Mouse (Mus musculus): ENCODE results near the gene 1700024P04Rik. TPM values are rescaled to one million over a fixed set of nuclear protein-coding genes. Genes with fewer than 3 reads are reported as not detected.

1700024P04Rik gene
- polyA plus RNA-seq, 1 experiment = not detected

DNA sequence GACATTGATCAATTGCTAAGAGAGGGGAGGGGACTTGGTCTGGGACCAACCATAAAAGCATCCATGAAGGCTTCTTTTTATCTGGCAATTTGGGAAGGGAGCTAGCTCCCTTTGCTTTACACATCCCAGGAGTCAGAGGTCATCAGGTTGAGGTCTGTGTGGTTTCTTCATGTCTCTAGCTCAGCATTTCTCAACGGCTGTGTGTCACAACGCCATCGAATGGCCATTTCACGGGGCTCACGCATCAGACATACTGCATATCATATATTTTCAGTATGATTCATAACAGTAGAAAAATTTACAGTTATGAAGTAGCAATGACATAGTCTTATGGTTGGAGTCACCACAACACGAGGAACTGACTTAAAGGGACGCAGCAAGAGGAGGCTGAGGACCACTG is 37.9 kb downstream of the 1700024P04Rik start:
- H3ac ChIP-seq (ENCODE audit: control insufficient read depth, insufficient read length, low read depth) = no peak overlapping the region
- no peaks in the 10 kb centered on the region for H3K27me3 ChIP-seq (ENCODE audit: control insufficient read depth, insufficient read depth, insufficient read length)
- H3K4me3 ChIP-seq (ENCODE audit: insufficient read depth, poor library complexity, severe bottlenecking) = no peak overlapping the region
- H3K79me2 ChIP-seq (ENCODE audit: control insufficient read depth, insufficient read depth) = no peaks in the 10 kb centered on the region
- TF ChIP-seq CEBPB (IDR thresholded peaks at IDR 0.05; ENCODE audit: low read depth) (no peak), CTCF (IDR thresholded peaks at IDR 0.05; ENCODE audit: control insufficient read depth, insufficient read depth, insufficient read length) (no peak), MYOG (IDR thresholded peaks at IDR 0.05; ENCODE audit: control insufficient read depth, extremely low read depth, insufficient read length) (no peak), USF1 (IDR thresholded peaks at IDR 0.05; ENCODE audit: low read depth) (no peak), MYOD1 (IDR thresholded peaks at IDR 0.05; ENCODE audit: control insufficient read depth, insufficient read length, low read depth) (no peak), MAX (IDR thresholded peaks at IDR 0.05) (no peak), FOSL1 (IDR thresholded peaks at IDR 0.05; ENCODE audit: insufficient read depth, low read length, poor library complexity, severe bottlenecking) (no peak)
- H3K36me3 ChIP-seq (ENCODE audit: control insufficient read depth, insufficient read depth) = no peaks in the 10 kb centered on the region
- no peaks in the 10 kb centered on the region for H3K79me3 ChIP-seq (ENCODE audit: low read depth)

DNA sequence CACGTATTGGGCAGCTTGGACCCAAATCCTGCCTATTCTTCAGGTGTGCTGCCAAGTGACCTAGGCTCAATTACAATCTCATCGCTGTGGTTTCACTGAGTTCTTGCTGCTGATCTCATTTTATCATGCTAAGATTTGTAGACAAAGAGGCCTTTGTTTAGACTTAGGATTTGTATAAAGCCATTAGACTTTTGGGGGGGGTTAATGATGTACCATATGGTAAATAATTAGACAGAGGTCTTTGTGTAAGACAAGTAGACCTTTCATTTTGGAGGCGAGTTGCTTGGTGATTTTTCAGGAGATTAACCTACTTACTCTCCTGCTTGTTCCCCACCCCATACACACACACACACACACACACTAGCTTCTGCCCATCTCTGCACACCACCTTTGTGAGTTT is 38.5 kb downstream of the 1700024P04Rik start:
- no peaks in the 10 kb centered on the region for H3K27me3 ChIP-seq (ENCODE audit: control insufficient read depth, insufficient read depth, insufficient read length)
- H3ac ChIP-seq (ENCODE audit: control insufficient read depth, insufficient read length, low read depth) = no peak overlapping the region
- TF ChIP-seq MAX (IDR thresholded peaks at IDR 0.05) = no peak
- no peak for TF ChIP-seq USF1 (IDR thresholded peaks at IDR 0.05; ENCODE audit: low read depth)
- no peak for TF ChIP-seq MYOD1 (IDR thresholded peaks at IDR 0.05; ENCODE audit: control insufficient read depth, insufficient read length, low read depth)
- TF ChIP-seq FOSL1 (IDR thresholded peaks at IDR 0.05; ENCODE audit: insufficient read depth, low read length, poor library complexity, severe bottlenecking) = no peak
- no peak for TF ChIP-seq MYOG (IDR thresholded peaks at IDR 0.05; ENCODE audit: control insufficient read depth, extremely low read depth, insufficient read length)
- TF ChIP-seq CEBPB (IDR thresholded peaks at IDR 0.05; ENCODE audit: low read depth) = no peak
- TF ChIP-seq CTCF (IDR thresholded peaks at IDR 0.05; ENCODE audit: control insufficient read depth, insufficient read depth, insufficient read length) = no peak
- H3K36me3 ChIP-seq (ENCODE audit: control insufficient read depth, insufficient read depth) = no peaks in the 10 kb centered on the region
- H3K79me2 ChIP-seq (ENCODE audit: control insufficient read depth, insufficient read depth) = no peaks in the 10 kb centered on the region
- no peak overlapping the region for H3K4me3 ChIP-seq (ENCODE audit: insufficient read depth, poor library complexity, severe bottlenecking)
- no peaks in the 10 kb centered on the region for H3K79me3 ChIP-seq (ENCODE audit: low read depth)

DNA sequence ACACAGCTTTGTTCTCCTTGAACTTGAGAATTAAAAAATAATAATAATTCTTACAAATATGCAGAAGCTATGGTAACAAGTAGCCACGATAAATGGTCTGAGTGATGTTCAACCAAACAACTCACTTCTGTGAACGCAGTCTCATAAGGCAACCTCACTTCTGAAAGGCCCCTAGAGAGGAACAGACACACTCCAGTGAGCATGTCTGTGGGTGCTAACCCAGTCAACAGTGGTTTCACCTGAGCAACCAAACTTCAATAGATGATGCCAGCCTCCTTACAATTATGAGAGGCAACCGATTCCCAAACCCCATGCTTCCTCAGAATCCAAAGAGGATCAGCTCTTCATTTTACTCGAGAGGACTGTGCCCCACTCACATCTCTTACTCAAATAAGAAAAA is 39.0 kb downstream of the 1700024P04Rik start:
- Histone ChIP-seq H3K4me3 (ENCODE audit: insufficient read depth, poor library complexity, severe bottlenecking) (no peak overlapping the region), H3ac (ENCODE audit: control insufficient read depth, insufficient read length, low read depth) (no peak overlapping the region), H3K36me3 (ENCODE audit: control insufficient read depth, insufficient read depth) (no peaks in the 10 kb centered on the region), H3K79me3 (ENCODE audit: low read depth) (no peaks in the 10 kb centered on the region), H3K79me2 (ENCODE audit: control insufficient read depth, insufficient read depth) (no peaks in the 10 kb centered on the region), H3K27me3 (ENCODE audit: control insufficient read depth, insufficient read depth, insufficient read length) (no peaks in the 10 kb centered on the region)
- no peak for TF ChIP-seq MYOG (IDR thresholded peaks at IDR 0.05; ENCODE audit: control insufficient read depth, extremely low read depth, insufficient read length)
- no peak for TF ChIP-seq MYOD1 (IDR thresholded peaks at IDR 0.05; ENCODE audit: control insufficient read depth, insufficient read length, low read depth)
- no peak for TF ChIP-seq MAX (IDR thresholded peaks at IDR 0.05)
- TF ChIP-seq CTCF (IDR thresholded peaks at IDR 0.05; ENCODE audit: control insufficient read depth, insufficient read depth, insufficient read length) = no peak
- no peak for TF ChIP-seq FOSL1 (IDR thresholded peaks at IDR 0.05; ENCODE audit: insufficient read depth, low read length, poor library complexity, severe bottlenecking)
- TF ChIP-seq USF1 (IDR thresholded peaks at IDR 0.05; ENCODE audit: low read depth) = no peak
- no peak for TF ChIP-seq CEBPB (IDR thresholded peaks at IDR 0.05; ENCODE audit: low read depth)

GRCm38 (mm10) chr13:98944620-98945081 is 39.7 kb downstream of the 1700024P04Rik start:
- H3K79me3 ChIP-seq (ENCODE audit: low read depth) = no peaks in the 10 kb centered on the region
- no peaks in the 10 kb centered on the region for H3K36me3 ChIP-seq (ENCODE audit: control insufficient read depth, insufficient read depth)
- no peak overlapping the region for H3K4me3 ChIP-seq (ENCODE audit: insufficient read depth, poor library complexity, severe bottlenecking)
- H3K27me3 ChIP-seq (ENCODE audit: control insufficient read depth, insufficient read depth, insufficient read length) = no peaks in the 10 kb centered on the region
- TF ChIP-seq CTCF (IDR thresholded peaks at IDR 0.05; ENCODE audit: control insufficient read depth, insufficient read depth, insufficient read length) (no peak), FOSL1 (IDR thresholded peaks at IDR 0.05; ENCODE audit: insufficient read depth, low read length, poor library complexity, severe bottlenecking) (no peak), MYOD1 (IDR thresholded peaks at IDR 0.05; ENCODE audit: control insufficient read depth, insufficient read length, low read depth) (no peak), MAX (IDR thresholded peaks at IDR 0.05) (no peak), MYOG (IDR thresholded peaks at IDR 0.05; ENCODE audit: control insufficient read depth, extremely low read depth, insufficient read length) (no peak), USF1 (IDR thresholded peaks at IDR 0.05; ENCODE audit: low read depth) (no peak)
- no peak overlapping the region for H3ac ChIP-seq (ENCODE audit: control insufficient read depth, insufficient read length, low read depth)
- H3K79me2 ChIP-seq (ENCODE audit: control insufficient read depth, insufficient read depth) = no peaks in the 10 kb centered on the region

DNA sequence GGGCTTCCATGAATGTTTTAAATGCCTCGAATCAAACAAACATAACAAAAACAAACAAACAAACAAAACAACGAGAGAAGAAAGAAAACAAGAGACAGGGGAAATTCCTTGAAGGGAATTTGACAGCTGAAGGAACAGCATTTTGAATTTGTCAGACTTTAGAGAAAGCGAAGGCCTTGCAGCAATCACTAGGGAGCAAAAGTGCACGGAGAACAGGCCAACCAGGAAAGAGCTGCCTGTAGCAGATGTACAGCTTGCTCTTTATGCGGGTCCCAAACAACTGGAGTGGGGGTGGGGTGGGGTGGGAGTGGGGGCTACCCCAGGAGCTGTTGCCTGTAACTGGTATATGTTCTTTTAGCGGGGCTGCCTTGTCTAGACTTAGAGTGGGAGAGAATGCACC is 42.0 kb downstream of the 1700024P04Rik start:
- Histone ChIP-seq H3ac (ENCODE audit: control insufficient read depth, insufficient read length, low read depth) (no peak overlapping the region), H3K79me2 (ENCODE audit: control insufficient read depth, insufficient read depth) (no peaks in the 10 kb centered on the region), H3K27me3 (ENCODE audit: control insufficient read depth, insufficient read depth, insufficient read length) (no peaks in the 10 kb centered on the region), H3K79me3 (ENCODE audit: low read depth) (no peaks in the 10 kb centered on the region), H3K36me3 (ENCODE audit: control insufficient read depth, insufficient read depth) (no peaks in the 10 kb centered on the region), H3K4me3 (ENCODE audit: insufficient read depth, poor library complexity, severe bottlenecking) (no peak overlapping the region)
- TF ChIP-seq FOSL1 (IDR thresholded peaks at IDR 0.05; ENCODE audit: insufficient read depth, low read length, poor library complexity, severe bottlenecking) (no peak), CEBPB (IDR thresholded peaks at IDR 0.05; ENCODE audit: low read depth) (no peak), MYOG (IDR thresholded peaks at IDR 0.05; ENCODE audit: control insufficient read depth, extremely low read depth, insufficient read length) (no peak), USF1 (IDR thresholded peaks at IDR 0.05; ENCODE audit: low read depth) (no peak), MYOD1 (IDR thresholded peaks at IDR 0.05; ENCODE audit: control insufficient read depth, insufficient read length, low read depth) (no peak), CTCF (IDR thresholded peaks at IDR 0.05; ENCODE audit: control insufficient read depth, insufficient read depth, insufficient read length) (no peak), MAX (IDR thresholded peaks at IDR 0.05) (no peak)

All from C2C12 (cell line).